Mouse (Mus musculus) heart, embryonic 10.5 days (tissue): ENCODE measurements around the gene Kcnip3. TPM values are rescaled to one million over a fixed set of nuclear protein-coding genes. Genes with fewer than 3 reads are reported as not detected.

Experiments used
- DNase-seq: peaks from one replicate; pipeline ENCODE4 v3.0.0-alpha.2; 2017; ENCODE audit warnings: low spot score
- H3K27ac ChIP-seq: fragments of 300-500 bp; sonication (generic); 2 replicates; pipeline ENCODE4 v1.5.1; 2016; ENCODE audit warnings: mild to moderate bottlenecking
- H3K27me3 ChIP-seq: fragments of 300-500 bp; sonication (generic); 2 replicates; pipeline ENCODE4 v1.6.1; 2016; ENCODE audit warnings: mild to moderate bottlenecking; ENCODE audit not compliant: poor library complexity, insufficient read depth, severe bottlenecking
- H3K36me3 ChIP-seq: fragments of 300-500 bp; sonication (generic); 2 replicates; pipeline ENCODE4 v1.6.1; 2016; ENCODE audit warnings: mild to moderate bottlenecking, moderate library complexity
- H3K4me1 ChIP-seq: fragments of 300-500 bp; sonication (generic); 2 replicates; pipeline ENCODE4 v1.6.1; 2016; ENCODE audit warnings: mild to moderate bottlenecking
- H3K4me3 ChIP-seq: fragments of 300-500 bp; sonication (generic); 2 replicates; pipeline ENCODE4 v1.5.1; 2016; ENCODE audit warnings: mild to moderate bottlenecking, moderate library complexity
- H3K9me3 ChIP-seq: fragments of 300-500 bp; sonication (generic); 2 replicates; pipeline ENCODE4 v1.6.1; 2016; ENCODE audit warnings: mild to moderate bottlenecking, moderate library complexity
- WGBS: fragments of 180-500 bp; shearing (Covaris S2); methylation state at CpG from one replicate; pipeline ENCODE4 v1.1.7; 2016; 5-methylcytosine and 5-hydroxymethylcytosine counted together
- polyA plus RNA-seq: library from polyadenylated mRNA; unstranded; fragments of >200 nt; fragmentation: Nextera tagmentation; extraction: Ambion mirVana; gene quantifications from 2 replicates; pipeline ENCODE4 v1.2.1, GENCODE M21; 2016

Gene Kcnip3
- polyA plus RNA-seq, 1 experiment from 2014 or later, result 2.1 TPM

DNA sequence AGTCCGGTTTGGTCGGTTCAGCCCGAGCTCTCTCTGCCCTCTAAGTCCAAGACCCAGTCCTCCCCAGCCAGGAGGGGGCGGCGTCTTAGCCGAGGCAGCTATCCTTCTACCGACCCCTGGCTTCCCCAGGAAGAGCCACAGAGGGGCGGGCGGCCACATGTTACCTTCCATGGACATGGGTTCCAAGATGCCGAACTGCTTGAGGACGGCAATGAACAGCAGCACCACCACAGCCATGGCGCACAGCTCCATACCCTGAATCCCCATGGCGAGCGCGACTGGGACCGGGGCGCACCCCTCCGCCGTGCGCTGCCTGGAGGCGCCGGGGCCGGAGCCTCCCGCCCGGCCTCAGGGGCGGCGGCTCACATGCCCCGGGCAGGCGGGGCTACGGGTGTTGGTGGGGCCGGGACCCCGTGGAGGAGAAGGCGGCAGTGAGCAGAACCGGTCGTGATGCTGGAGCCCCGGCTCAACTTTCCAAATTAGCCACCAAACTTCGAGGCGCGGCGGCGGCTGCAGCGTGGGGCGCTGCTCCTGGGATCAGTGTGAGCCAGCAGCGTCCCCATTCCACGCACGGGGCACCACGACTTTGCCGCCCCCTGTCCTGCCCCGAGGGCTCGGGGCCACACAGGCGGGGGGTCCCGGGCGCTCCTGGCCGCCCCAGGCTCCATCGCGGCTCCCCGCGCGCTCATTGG, 39.9 kb downstream of the Kcnip3 start:
- no peaks in the 10 kb centered on the region for H3K36me3 ChIP-seq
- DNase-seq, result no peak
- WGBS, result under 1% methylated on average over 59 of the region's 59 CpGs
- no peaks in the 10 kb centered on the region for H3K9me3 ChIP-seq
- peak overlapping the region; percentile 60; the same call in 1 of the 2 replicates for H3K27ac ChIP-seq
- H3K27me3 ChIP-seq, result peaks cover 85% of the 10 kb centered on the region
- H3K4me3 ChIP-seq, result peak overlapping the region; percentile 74
- peaks cover 34% of the 10 kb centered on the region for H3K4me1 ChIP-seq

DNA sequence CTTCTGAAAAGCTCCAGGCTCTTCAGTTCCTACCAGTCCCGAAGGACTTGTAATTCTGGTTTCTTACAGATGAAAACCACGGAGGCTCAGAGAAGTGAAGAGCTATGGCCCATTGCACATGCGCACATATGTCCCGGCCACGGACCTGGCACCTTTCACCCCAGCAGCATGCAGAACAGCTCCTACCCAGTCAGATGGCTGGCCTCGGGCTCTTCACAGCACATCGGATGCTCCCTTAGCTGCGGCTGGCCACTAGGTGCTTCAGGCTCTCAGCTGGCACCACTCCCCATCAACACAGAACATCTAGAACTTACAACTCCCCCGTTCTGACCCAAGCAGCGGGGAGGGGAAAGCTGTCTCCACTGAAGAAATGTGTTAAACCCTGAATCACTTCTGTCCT, 42.1 kb downstream of the Kcnip3 start:
- 68% methylated on average over 10 of the region's 10 CpGs for WGBS
- no peak for DNase-seq
- Histone ChIP-seq H3K27ac (no peak overlapping the region), H3K4me3 (no peak overlapping the region), H3K9me3 (no peaks in the 10 kb centered on the region), H3K27me3 (peaks cover 63% of the 10 kb centered on the region), H3K36me3 (no peaks in the 10 kb centered on the region), H3K4me1 (peaks cover 30% of the 10 kb centered on the region)

- Histone ChIP-seq H3K27ac (no peak overlapping the region), H3K9me3 (no peaks in the 10 kb centered on the region), H3K4me3 (no peak overlapping the region), H3K36me3 (no peaks in the 10 kb centered on the region), H3K27me3 (peaks cover 57% of the 10 kb centered on the region), H3K4me1 (peaks cover 25% of the 10 kb centered on the region)
- no peak for DNase-seq
- 79% methylated on average over 4 of the region's 4 CpGs for WGBS
Measured at GRCm38 (mm10) chr2:127479210-127479609, 42.7 kb downstream of the Kcnip3 start.

GRCm38 (mm10) chr2:127472279-127472678, 49.6 kb downstream of the Kcnip3 start:
- H3K4me1 ChIP-seq, result no peaks in the 10 kb centered on the region
- no peaks in the 10 kb centered on the region for H3K27me3 ChIP-seq
- H3K4me3 ChIP-seq, result no peak overlapping the region
- DNase-seq, result no peak
- no peak overlapping the region for H3K27ac ChIP-seq
- no peaks in the 10 kb centered on the region for H3K9me3 ChIP-seq
- 61% methylated on average over 3 of the region's 3 CpGs for WGBS
- H3K36me3 ChIP-seq, result no peaks in the 10 kb centered on the region

- 79% methylated on average over 8 of the region's 8 CpGs for WGBS
- Histone ChIP-seq H3K27ac (no peak overlapping the region), H3K4me3 (no peak overlapping the region), H3K4me1 (no peaks in the 10 kb centered on the region), H3K36me3 (no peaks in the 10 kb centered on the region), H3K27me3 (no peaks in the 10 kb centered on the region), H3K9me3 (no peaks in the 10 kb centered on the region)
- DNase-seq, result no peak
Measured at GRCm38 (mm10) chr2:127471281-127471680, 50.6 kb downstream of the Kcnip3 start.

- WGBS, result 87% methylated on average over 10 of the region's 10 CpGs
- no peak overlapping the region for H3K27ac ChIP-seq
- peaks cover 6% of the 10 kb centered on the region; the same call in 1 of the 2 replicates for H3K4me1 ChIP-seq
- H3K27me3 ChIP-seq, result no peaks in the 10 kb centered on the region
- H3K9me3 ChIP-seq, result no peaks in the 10 kb centered on the region
- no peak for DNase-seq
- no peak overlapping the region for H3K4me3 ChIP-seq
- H3K36me3 ChIP-seq, result no peaks in the 10 kb centered on the region
Measured at GRCm38 (mm10) chr2:127470661-127471060, 51.2 kb downstream of the Kcnip3 start.

GRCm38 (mm10) chr2:127470183-127470582, 51.7 kb downstream of the Kcnip3 start:
- Histone ChIP-seq H3K36me3 (no peaks in the 10 kb centered on the region), H3K4me1 (peaks cover 11% of the 10 kb centered on the region), H3K27ac (no peak overlapping the region), H3K4me3 (no peak overlapping the region), H3K27me3 (0 out of 2 replicates have a peak, but pooled peaks cover 3% of the 10 kb centered on the region), H3K9me3 (no peaks in the 10 kb centered on the region)
- DNase-seq, result no peak
- WGBS, result 85% methylated on average over 5 of the region's 5 CpGs

DNA sequence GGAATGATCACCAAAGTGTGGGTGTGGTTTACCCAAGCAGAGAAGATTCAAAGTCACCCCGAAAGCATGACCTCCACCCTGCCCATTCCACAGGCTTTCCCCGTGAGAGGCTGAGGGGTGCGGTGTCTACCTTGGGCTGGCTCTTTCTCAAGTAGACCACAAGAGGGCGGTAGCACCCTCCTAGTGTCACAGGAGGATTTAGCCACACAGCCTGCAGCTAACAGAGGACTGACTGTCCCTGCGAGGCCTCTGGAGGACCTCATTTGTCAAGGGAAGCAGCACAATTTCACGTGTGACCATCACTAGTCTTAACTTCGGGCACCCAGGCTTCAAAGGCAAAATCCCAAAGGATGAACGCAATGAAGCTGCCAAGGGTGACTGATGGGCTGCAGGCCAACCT, 59.6 kb downstream of the Kcnip3 start:
- no peaks in the 10 kb centered on the region for H3K9me3 ChIP-seq
- DNase-seq, result peak; percentile 91
- H3K4me3 ChIP-seq, result no peak overlapping the region
- WGBS, result 10% methylated on average over 8 of the region's 8 CpGs
- peaks cover 36% of the 10 kb centered on the region for H3K4me1 ChIP-seq
- H3K27ac ChIP-seq, result no peak overlapping the region
- no peaks in the 10 kb centered on the region for H3K36me3 ChIP-seq
- H3K27me3 ChIP-seq, result peaks cover 30% of the 10 kb centered on the region

GRCm38 (mm10) chr2:127461351-127461750, 60.5 kb downstream of the Kcnip3 start:
- H3K36me3 ChIP-seq, result no peaks in the 10 kb centered on the region
- H3K9me3 ChIP-seq, result no peaks in the 10 kb centered on the region
- H3K4me1 ChIP-seq, result peaks cover 36% of the 10 kb centered on the region
- DNase-seq, result no peak
- WGBS, result 34% methylated on average over 9 of the region's 9 CpGs
- H3K27me3 ChIP-seq, result peaks cover 38% of the 10 kb centered on the region
- H3K4me3 ChIP-seq, result no peak overlapping the region
- H3K27ac ChIP-seq, result no peak overlapping the region

DNA sequence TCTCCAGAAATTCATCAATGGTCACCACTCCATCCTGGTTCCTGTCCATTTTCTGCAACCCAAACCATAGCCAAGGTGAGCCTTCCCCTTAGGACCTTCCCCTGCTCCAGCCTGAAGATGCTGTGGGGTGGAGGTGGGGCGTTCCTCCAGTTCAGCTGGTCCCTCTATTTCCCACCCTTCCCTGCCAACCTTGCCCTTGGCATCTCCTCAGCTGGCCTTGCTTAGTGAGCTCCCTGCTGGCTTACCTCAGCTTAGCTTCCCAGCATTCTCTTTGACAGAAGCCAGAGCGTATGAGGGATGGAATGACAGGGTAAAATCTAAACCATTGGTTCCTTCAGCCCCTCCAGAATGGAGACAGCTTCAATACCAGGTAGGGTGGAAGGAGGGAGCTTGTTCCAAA, 62.6 kb downstream of the Kcnip3 start:
- peaks cover 17% of the 10 kb centered on the region for H3K4me1 ChIP-seq
- no peaks in the 10 kb centered on the region for H3K9me3 ChIP-seq
- WGBS, result 89% methylated on average over 2 of the region's 2 CpGs
- H3K4me3 ChIP-seq, result no peak overlapping the region
- H3K27me3 ChIP-seq, result peaks cover 50% of the 10 kb centered on the region
- H3K36me3 ChIP-seq, result no peaks in the 10 kb centered on the region
- no peak for DNase-seq
- no peak overlapping the region for H3K27ac ChIP-seq

DNA sequence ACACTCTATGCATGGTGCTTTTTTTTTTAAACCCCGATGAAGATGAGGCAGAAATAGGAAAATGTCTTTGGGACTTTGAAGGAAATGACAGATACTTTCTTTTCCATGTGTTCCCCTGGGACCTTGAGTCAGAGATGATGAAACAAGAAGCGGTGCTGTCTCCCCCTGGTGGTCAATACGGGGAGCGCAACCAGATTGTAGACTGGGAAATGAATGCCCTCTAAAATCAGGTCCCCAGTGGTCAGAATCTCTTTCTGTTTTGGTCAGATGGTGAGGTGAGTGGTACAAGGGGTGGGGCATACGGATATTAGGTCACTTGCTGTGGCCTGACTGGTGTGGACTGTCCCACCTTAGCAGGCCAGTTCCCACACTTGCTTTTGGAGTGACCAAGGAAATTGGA, 68.1 kb downstream of the Kcnip3 start:
- Histone ChIP-seq H3K9me3 (no peaks in the 10 kb centered on the region), H3K27ac (no peak overlapping the region), H3K27me3 (peaks cover 32% of the 10 kb centered on the region), H3K4me1 (peaks cover 37% of the 10 kb centered on the region), H3K4me3 (no peak overlapping the region), H3K36me3 (no peaks in the 10 kb centered on the region)
- peak; percentile 87 for DNase-seq
- WGBS, result 6% methylated on average over 5 of the region's 5 CpGs

DNA sequence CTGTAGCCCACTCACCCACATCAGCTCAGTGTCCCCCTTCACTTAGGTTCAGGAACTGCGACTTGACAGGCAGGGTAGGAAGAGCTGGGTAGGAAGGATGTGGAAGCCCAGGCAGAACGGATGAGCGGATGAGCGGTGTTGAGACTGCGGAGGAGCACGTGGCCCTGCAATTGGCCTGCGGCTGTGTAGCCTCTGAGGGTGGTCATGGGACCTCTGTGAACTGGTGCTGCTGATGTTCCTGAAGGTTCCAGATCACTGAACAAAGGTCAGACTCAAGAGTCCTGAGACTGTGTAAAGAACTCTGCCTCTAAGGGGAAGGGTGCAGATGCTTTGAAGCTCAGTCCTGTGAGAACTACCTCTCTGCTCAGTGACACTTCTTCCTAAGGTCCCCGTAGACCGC, 68.8 kb downstream of the Kcnip3 start:
- Histone ChIP-seq H3K27ac (no peak overlapping the region), H3K36me3 (no peaks in the 10 kb centered on the region), H3K27me3 (peaks cover 30% of the 10 kb centered on the region), H3K9me3 (no peaks in the 10 kb centered on the region), H3K4me1 (peaks cover 37% of the 10 kb centered on the region), H3K4me3 (no peak overlapping the region)
- no peak for DNase-seq
- WGBS, result 74% methylated on average over 9 of the region's 9 CpGs

DNA sequence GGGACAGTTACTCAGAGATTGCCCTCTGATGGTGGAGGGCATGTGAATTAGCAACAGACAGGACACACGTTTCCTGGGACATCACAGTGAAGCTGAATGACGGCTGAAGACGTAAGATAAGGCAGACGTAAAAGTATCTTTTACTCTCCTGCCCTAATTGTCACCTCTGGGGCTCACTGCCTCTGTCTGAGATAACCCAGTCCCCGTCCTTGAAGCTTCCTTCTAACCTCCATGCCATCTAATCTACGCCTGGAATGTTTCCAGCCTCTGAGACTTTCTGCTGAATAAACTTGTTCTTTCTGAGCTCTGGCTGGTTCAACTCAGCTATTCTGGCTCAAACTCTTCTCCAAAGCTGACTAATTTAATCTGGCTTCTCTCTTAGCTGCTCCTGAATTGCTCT, 70.1 kb downstream of the Kcnip3 start:
- no peak overlapping the region for H3K27ac ChIP-seq
- DNase-seq, result no peak
- H3K9me3 ChIP-seq, result no peaks in the 10 kb centered on the region
- peaks cover 41% of the 10 kb centered on the region for H3K4me1 ChIP-seq
- H3K36me3 ChIP-seq, result no peaks in the 10 kb centered on the region
- H3K4me3 ChIP-seq, result no peak overlapping the region
- 5% methylated on average over 6 of the region's 6 CpGs for WGBS
- peaks cover 27% of the 10 kb centered on the region for H3K27me3 ChIP-seq

DNA sequence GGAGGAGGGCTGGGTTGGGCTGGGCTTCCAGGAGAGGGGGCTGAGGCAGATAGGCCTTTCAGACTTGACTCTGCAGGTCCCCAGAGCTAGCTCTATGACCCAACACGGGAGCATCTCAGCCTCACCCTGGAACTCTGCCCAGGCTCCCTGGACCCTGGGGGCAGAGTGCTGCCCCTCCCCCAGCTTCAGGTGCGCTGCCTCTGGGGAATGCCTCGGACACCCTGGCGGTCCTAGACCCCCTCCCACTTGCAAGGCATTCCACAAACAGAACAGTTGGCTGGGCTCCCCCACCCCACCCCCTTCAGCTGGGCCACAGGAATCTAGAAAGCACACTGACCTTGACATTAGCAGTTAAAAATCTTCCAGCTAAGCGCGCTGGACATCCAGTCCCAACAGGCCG, 72.2 kb downstream of the Kcnip3 start:
- 25% methylated on average over 7 of the region's 7 CpGs for WGBS
- no peak for DNase-seq

More for the DNA sequence above, 72.2 kb downstream of the Kcnip3 start:
- H3K27me3 ChIP-seq, result peaks cover 10% of the 10 kb centered on the region; the same call in 1 of the 2 replicates
- no peaks in the 10 kb centered on the region for H3K9me3 ChIP-seq
- H3K4me3 ChIP-seq, result peak overlapping the region; percentile 5; the same call in 1 of the 2 replicates
- H3K27ac ChIP-seq, result peak overlapping the region; percentile 70
- H3K36me3 ChIP-seq, result no peaks in the 10 kb centered on the region
- H3K4me1 ChIP-seq, result peaks cover 44% of the 10 kb centered on the region
